Mouse (Mus musculus) 3134 (cell line): Measurements from ENCODE around the gene 6030458C11Rik.
"Not testable (repeated sequence)": the region's sequence is repeated elsewhere in the genome, so short reads cannot be mapped to it uniquely, and the experiment has no call there.

Source experiments
- DNase-seq: peaks from one replicate; pipeline ENCODE4 v3.0.0-alpha.2; 2011; ENCODE audit warnings: low spot score; ENCODE audit not compliant: insufficient read length; ENCODE audit errors: extremely low read depth

Gene 6030458C11Rik

DNA sequence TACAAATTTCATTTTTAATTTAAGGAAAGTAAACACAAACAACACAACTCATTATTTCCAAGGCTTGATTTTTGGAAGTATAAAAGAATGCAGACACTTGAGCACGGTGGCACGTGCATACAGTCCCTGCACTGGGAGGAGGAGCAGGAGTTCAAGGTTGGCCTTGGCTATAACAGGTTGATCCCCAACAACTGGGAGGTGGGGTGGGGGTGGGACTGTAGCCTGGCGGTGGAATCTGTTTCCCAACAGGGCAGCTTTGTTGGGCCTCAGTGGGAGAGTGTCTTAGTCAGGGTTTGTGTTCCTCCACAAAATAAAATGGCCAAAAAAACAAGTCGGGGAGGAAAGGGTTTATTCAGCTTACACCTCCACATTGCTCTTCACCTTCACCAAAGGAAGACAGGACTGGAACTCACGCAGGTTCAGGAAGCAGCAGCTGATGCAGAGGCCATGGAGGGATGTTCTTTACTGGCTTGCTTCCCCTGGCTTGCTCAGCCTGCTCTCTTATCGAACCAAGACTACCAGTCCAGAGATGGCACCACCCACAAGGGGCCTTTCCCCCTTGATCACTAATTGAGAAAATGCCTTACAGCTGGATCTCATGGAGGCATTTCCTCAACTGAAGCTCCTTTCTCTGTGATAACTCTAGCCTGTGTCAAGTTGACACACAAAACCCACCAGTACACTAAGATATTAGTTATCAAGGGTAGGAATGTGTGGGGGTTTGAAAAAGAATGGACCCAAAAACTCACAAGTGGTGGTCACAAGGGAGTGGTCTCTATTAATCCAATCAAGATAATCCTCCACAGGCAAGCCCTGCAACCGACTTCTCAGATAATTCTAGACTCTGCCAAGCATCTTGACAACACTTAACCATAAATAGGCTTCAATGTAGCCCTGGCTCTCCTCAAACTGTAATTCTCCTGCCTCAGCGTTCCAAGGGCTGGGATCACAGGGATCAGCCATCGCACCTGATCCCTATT, 1.7 kb downstream of the 6030458C11Rik start:
- DNase-seq, result no peak

DNA sequence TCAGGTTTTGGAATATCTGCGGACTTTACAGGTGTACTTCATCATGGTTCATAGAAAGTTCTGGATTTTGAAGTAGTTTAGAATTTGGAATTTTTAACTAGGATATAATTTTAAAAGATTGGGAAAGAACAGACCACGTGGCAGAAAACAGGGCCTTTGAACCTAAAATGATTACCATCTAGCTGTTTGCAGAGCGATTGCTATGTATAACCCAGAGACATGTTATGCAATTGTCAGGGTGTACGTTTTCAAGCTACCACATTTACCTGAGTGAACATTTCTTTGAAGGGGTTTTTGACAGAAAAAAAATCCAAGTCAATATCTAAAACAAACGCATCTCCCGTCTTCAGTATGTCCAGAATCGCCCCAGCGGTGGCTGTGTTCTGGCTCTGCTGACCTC, 6.9 kb downstream of the 6030458C11Rik start:
- no peak for DNase-seq

DNA sequence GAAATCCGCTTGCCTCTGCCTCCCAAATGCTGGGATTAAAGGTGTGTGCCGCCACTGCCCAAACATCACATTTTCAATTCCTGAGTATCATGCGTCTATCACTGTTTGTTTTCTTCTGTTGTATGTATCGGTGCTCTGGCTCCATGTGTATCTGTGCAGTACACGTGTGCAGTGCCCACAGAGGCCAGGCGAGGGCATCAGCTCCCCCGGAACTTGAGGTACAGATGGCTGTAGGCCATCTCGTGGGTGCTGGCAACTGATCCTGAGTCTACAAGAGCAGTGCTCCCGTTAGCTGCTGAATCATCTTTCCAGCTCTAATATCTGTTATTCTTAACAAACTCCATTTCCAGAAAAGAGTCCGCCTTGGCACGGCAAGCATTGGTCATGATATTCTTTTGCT, 11.8 kb downstream of the 6030458C11Rik start:
- no peak for DNase-seq

DNA sequence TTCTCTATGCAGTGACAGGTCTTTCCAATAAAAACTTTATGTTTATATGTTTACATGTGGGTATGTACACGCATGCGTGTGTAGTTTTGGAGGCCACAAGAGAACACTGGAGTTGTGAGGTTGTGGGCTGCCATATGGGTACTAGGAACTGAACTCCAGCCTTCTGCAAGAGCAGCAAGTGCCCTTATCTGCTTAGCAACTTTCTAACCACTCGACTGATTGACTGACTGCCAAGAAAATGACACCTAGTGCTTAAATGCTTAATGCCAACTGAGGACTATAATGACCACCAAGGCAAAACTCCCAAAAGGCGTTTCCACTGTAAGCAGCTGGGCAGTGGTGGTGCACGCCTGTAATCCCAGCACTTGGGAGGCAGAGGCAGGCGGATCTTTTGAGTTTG, 15.1 kb downstream of the 6030458C11Rik start:
- DNase-seq, result no peak

DNA sequence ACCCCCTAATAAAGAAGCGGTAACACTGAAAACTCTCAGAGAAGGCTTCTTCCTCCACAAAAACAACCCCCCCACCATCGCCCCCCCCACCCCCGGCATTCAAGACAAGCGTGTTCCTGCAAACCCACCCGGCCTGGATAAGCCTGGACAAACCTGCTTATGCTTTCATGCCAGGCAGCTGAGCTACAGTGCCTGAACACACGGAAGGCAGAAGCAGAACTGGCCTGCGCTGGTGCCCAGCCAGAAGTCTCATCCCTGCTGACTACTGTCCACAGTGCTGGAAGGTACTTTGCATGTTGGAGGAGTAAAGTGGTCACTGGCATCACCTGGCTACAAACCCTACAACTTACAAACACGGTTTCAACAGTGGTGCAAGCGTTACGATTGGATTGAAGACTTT, 17.4 kb downstream of the 6030458C11Rik start:
- DNase-seq, result no peak

DNA sequence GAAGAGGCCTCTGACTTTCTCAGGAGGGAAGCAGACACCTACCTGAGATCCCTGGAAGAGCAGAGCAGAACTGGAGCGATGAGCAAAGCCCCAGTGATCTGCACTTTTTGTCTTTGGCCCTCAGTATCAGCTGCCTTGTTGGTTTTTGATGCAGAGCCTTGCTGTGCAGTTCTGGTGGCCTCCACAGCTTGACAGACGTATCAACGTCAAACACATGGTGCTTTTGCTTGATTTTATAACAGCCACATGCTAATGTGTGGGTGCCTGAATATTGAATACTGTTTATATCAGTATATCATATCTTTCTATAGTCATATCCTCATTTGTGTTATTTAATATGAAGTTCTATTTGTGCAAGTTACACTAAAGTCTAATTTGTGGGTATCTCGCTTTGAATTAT, 19.4 kb downstream of the 6030458C11Rik start:
- DNase-seq, result no peak

DNA sequence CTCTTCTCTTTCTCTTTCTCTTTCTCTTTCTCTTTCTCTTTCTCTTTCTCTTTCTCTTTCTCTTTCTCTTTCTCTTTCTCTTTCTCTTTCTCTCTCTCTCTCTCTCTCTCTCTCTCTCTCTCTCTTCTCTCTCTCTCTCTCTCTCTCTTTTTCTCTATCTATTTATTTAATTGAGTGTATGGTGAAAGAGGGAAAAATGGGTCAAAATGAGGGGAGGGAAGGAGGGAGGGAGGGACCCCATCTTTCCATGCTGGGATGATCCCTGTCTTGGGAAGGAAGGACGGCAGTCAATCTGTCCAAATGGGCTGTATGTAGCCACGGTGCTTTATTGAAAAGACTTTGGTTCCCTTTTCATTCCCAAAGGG, 23.3 kb downstream of the 6030458C11Rik start:
- DNase-seq, result not testable (repeated sequence)

DNA sequence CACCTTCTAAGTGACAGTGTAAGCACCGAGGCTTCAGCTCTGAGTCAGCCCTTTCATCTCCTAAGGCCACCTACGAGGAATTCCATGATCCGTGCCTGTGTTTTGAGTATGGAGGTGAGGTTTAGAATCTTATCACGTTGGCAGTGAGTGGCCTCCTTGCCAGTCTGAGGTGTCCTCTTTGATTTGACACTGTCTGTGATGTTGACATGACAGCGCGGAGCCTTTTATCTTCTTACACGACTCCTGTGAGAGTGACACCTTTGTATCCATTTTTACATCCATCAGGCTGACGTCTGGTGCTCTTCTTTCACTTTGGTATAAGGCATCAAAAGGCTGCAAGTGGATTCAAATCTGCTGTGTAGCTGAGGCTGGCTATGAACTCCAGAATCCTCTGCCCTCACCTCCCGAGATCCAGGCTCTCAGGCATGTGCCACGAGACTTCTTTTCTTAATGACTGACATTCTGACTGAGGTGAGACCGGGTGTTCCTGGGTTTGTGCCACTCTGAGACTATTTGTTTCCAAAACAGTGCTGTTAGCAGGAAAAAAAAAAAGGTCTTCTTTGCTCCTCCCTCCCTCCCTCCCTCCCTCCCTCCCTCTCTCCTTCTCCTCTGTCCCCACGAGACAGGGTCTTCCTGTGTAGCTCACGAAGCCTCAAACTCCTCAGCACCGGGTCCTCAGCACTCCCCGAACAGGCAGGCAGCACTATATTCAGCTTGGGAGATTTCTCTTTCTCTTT, 23.9 kb downstream of the 6030458C11Rik start:
- no peak for DNase-seq

DNA sequence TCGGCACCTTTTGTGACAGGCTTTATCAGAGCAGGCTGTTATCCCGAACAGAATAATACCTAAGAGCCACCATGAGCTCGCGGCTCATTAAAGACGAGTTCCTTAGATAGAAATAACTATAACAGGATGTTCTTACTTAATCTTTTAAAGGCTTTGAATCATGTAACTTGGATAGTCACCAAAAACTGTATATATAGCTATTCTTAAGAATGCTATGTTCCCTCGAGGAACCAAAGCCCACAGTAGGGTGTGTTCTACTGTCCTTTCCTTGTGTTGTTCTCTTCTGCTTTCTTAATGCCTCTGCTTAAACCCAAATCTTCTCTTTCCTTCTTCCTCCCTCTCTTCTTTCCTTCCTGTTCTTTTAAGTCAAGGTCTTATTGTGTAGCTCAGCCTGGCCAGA, 26.4 kb downstream of the 6030458C11Rik start:
- no peak for DNase-seq

DNA sequence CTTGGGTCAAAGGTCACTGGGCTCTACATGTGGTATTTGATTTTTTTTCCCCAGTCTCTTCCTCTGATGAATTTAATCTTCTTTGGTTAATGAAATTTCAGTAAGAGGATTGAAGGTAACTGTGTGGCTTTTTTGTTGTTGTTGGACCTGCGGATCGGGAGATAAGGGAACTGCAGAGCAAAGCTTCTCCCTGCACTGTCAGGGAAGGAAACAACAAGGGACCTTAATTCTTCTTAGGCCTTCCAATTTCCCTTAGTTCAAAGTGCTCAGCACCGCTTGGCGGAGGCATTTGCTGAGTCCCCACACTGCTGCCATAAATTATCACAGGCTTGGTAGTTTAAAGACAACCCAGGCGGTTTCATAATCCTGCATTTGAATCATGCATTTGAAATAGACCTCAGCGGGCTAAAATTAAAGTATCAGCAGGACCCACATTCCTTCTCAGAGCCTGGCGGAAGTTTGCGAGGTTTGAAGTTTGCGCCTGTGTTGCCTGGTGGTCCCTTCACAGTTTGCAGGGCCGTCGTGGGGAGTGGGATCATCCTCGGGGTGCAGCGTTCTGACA, 28.5 kb downstream of the 6030458C11Rik start:
- no peak for DNase-seq

DNA sequence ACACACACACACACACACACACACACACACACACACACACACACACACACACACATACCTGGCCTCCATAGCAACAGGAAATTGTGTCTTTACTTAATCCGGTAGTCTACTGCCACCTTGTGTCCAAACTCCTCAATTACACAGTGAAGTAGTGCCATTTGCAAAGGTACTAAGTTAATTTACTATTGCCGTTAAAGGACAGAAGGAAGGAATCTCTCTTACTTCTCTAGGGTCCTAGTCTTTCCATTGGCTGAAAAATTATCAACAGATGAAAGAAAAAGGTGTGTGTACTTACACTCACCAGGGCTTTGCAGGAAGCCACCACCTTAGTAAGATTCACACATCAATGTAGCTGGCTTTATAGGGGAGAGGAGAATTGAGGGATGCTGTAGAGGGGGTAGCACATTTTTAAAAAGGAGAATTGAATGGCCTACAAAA, 29.0 kb downstream of the 6030458C11Rik start:
- DNase-seq, result peak; percentile 18

DNA sequence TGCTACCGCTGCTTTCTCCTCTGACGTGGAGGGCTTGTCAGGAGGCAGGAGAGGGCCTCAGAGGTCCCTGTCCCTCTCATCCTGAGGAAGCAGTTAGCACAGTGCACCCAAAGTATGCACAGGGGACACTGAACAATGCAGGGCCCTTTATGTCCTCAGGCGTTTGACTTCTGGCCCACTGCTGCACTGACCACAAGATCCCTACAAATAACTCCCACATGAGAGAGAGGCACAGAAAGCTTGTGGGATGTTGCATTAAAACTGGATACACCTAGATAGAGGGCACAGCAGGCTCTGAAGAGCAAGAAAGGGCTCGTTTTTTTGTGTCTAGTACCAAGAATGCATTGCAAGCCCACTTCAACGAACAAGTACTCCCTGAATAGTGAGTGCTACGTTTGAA, 30.1 kb downstream of the 6030458C11Rik start:
- DNase-seq, result no peak

DNA sequence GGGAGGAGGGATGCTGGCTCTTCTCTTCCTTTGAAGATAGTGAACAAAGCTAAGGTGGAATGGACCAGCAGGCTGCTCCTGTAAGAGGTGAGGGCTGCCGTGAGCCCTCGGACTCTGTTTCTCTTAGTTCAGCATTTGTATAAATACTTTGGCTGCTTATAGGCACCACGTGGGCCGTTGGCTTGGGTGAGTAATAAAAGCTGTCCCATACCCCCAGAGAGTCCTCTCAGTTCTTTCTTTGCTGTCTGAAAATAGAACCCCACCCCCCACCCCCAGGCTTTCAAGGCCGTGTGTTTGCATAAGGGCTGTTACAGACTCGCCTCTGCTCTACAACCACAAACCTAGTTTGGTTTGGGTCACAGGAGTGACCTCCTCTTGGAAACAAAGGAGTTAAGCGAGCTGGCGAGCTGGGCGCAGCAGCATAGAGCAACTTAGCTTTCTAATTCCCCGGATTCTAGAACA, 35.0 kb downstream of the 6030458C11Rik start:
- DNase-seq, result no peak

DNA sequence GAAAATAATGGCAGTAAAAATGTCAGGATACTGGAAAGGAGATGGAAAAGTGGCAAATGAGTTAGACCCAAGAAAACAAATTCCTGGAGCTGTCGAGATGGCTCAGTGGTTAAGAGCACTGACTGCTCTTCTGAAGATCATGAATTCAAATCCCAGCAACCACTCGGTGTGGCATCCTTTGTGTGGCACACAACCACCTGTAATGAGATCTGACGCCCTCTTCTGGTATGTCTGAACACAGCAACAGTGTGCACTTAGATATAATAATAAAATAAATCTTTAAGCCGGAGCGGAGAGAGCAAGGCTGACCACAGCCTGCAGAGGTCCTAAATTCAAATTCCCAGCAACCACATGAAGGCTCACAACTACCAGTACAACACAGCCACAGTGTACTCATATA, 35.9 kb downstream of the 6030458C11Rik start:
- no peak for DNase-seq

DNA sequence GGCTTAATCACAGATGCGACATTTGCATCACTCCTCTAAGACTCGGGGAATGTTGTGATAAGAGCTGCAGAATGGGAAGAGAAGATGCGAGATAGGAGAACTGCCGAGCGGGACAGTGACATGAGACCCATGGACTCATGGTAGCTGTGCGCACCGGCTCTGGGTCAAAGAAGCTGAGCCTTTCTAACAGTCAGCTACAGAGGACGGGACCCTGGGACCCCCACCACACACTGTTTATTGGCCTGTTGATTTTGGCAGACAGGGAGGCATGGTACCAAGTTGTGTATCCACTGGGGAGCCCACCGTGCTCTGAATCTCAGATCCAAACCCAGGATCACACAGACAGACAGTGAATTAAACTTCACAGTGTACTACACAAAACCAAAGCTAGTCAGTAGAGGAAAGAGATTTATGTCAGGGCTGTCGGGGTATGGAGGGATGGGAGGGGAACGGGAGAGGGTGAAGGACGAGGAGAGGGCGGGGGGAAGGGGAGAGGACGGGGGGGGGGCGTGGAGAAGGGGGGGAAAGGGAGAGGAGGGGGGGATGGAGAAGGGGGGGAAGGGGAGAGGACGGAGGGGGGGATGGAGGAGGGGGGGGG, 42.6 kb downstream of the 6030458C11Rik start:
- no peak for DNase-seq

DNA sequence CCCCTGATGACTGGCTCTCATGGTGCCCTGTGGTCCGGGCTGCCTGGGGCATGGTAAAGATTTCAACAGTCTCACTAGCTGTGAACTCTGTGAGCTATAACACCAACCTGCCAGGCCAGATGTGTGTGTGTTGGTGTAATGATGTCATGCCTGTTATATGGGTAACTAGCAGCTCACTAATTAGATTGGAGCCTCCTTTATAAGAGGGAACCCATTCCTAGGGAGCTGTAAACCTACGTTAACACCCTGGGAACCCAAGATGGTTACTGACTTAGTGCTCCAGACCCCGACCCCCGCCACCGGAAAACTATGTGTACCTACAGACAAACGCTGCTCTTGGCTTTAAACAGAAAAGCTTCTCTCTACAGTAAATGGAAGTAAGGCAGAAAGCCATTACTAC, 43.2 kb downstream of the 6030458C11Rik start:
- no peak for DNase-seq

DNA sequence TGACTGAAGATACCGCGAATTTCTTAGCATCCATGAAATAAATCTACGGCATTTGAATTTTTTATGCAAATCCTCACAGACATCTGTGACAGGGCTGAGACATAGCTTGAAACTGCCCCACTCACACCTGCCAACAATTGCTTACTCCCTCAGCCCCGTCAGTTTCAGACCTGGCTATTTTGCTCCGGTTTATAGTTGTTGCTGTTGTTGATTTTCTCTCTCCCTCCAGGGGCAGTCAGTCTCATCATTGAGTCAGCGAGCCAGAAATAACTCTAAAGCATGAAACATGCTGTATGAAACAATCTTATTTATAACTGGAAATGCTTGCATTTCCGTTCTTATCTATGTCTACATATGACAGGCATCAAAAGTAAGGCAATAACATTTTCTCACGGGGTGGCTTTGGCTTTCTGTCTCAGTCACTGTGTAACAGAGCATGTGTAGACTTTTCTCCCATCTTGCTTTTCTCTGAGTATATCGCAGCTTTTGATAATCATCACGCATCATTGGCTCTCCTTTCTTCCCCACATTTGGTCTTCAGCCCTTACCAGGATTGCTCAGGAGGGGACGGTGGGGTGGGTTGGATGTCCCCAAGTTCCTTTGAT, 50.2 kb downstream of the 6030458C11Rik start:
- no peak for DNase-seq

DNA sequence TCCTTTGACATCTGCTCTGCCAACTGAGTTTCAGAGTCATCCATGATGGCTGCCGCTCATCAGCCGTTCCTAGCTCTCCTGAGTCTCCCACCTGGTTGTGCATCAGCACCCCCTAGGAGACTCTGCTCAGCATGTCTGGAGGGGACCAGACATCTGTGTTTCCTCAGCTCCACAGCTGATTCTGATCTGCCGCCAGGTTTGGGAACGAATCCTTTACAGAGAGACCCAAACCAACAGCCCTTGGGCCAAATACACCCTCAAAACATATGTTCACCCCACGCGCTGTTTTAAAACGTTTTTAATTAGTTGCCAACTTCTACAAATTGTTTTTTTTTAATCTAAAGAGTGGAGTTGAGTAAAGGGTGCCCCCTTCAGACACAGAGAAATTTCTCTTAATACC, 53.5 kb downstream of the 6030458C11Rik start:
- DNase-seq, result no peak

DNA sequence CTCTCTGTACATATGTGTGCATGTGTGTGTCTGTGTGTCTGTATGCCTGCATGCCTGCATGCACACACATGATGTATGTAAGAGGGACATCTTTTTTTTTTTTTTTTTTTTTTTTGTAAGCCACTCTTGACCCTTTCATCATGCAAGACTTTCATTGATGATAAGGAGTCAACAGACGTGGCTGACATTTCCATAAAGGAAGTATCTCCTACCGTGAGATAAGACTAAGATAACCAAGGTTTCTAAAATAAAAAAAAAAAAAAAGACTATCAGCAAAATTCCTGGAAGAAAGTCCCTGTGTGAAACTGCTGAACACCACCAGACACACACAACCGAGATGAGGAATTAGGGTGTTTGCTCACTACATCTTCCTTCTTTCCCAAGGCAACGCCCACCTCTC, 57.6 kb downstream of the 6030458C11Rik start:
- no peak for DNase-seq

DNA sequence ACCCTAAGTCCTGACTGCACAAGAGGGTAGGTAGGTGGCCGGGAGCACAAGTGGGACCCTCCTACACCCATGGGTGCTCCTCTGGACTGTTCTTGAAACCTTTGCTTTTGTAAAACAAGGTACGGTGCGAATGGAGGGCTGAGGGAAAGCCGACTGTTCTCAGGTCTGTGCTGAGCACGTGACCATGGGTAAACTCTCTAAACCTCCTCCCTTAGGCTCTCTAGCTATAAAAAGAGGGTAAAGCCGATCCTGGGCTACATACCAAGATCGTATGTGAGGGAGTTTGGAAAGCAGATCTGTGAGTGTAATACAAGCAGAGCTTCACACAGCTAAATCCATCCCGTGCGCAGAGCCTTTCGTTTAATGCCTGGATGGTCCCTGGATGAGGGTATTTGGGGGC, 61.3 kb downstream of the 6030458C11Rik start:
- no peak for DNase-seq
